Mouse (Mus musculus) CH12.LX (cell line): ENCODE measurements around the gene Bcas1. TPM values are rescaled to one million over a fixed set of nuclear protein-coding genes. Genes with fewer than 3 reads are reported as not detected.
A peak's percentile ranks its signal among the peaks of the same experiment; 100 is the strongest.

Source experiments
- DNase-seq: peaks from one replicate; pipeline ENCODE4 v3.0.0-alpha.2; 2013; ENCODE audit errors: extremely low read depth
- H3K27ac ChIP-seq: 2 replicates; pipeline ENCODE4 v1.5.1; 2012; ENCODE audit warnings: low read depth, mild to moderate bottlenecking, control low read depth, moderate library complexity; ENCODE audit not compliant: insufficient read depth
- H3K27me3 ChIP-seq: replicated peaks from 2 replicates; pipeline ENCODE3; 2012; ENCODE audit warnings: inconsistent platforms
- H3K36me3 ChIP-seq, 2 experiments: replicated peaks in 1 of 2; 2 replicates each; pipeline versions ENCODE3 to v1.6.1; 2012; ENCODE audit warnings: inconsistent platforms in 1 of 2, low read length in 1 of 2, mild to moderate bottlenecking in 1 of 2, mixed read lengths in 1 of 2, moderate library complexity in 1 of 2; ENCODE audit not compliant: control insufficient read depth in 1 of 2, insufficient read depth in 1 of 2
- H3K4me1 ChIP-seq, 2 experiments: 2 replicates each; pipeline ENCODE4 v1.6.1; 2012; ENCODE audit warnings: inconsistent platforms in 1 of 2, moderate library complexity in 1 of 2; ENCODE audit not compliant: insufficient read depth in 2 of 2, control insufficient read depth in 1 of 2
- H3K4me2 ChIP-seq: 2 replicates; pipeline ENCODE4 v1.6.1; 2012; ENCODE audit warnings: low read depth, mild to moderate bottlenecking, control low read depth; ENCODE audit not compliant: poor library complexity, insufficient read depth, severe bottlenecking
- H3K4me3 ChIP-seq, 3 experiments: fragments of 150-350 bp in 1 of 3; sonication (generic) in 1 of 3; replicated peaks in 1 of 3; 2 replicates each; pipeline versions ENCODE3 to v1.5.1; 2011 to 2012; ENCODE audit warnings: low read depth in 2 of 3, low read length in 2 of 3, mild to moderate bottlenecking in 2 of 3, moderate library complexity in 2 of 3, control low read depth in 1 of 3, improper control_type of control experiment in 1 of 3, inconsistent platforms in 1 of 3, mixed read lengths in 1 of 3; ENCODE audit not compliant: poor library complexity in 1 of 3
- H3K79me2 ChIP-seq: replicated peaks from 2 replicates; pipeline ENCODE4 v1.6.1; 2012; ENCODE audit warnings: mild to moderate bottlenecking, moderate library complexity; ENCODE audit not compliant: control insufficient read depth, poor library complexity, insufficient read depth, severe bottlenecking; ENCODE audit errors: extremely low read depth
- H3K9ac ChIP-seq: 2 replicates; pipeline ENCODE4 v1.6.1; 2012; ENCODE audit warnings: low read depth, mild to moderate bottlenecking, control low read depth, moderate library complexity; ENCODE audit not compliant: insufficient read depth
- H3K9me3 ChIP-seq: replicated peaks from 2 replicates; pipeline ENCODE3; 2012; ENCODE audit warnings: low read length, inconsistent platforms, mixed read lengths
- BHLHE40 ChIP-seq: IDR thresholded peaks from 2 replicates; pipeline ENCODE4 v1.6.1; 2011; ENCODE audit warnings: mild to moderate bottlenecking, low read depth, low read length, improper control_type of control experiment
- CHD1 ChIP-seq: IDR thresholded peaks from 2 replicates; pipeline ENCODE4 v1.6.1; 2012; ENCODE audit warnings: low read depth, low read length, improper control_type of control experiment, inconsistent platforms
- CHD2 ChIP-seq: IDR thresholded peaks from 2 replicates; pipeline ENCODE4 v1.6.1; 2011; ENCODE audit warnings: low read length, improper control_type of control experiment
- CTCF ChIP-seq, 2 experiments: IDR thresholded peaks in 1 of 2; conservative IDR thresholded peaks in 1 of 2; 2 replicates each; pipeline ENCODE4 v1.5.1; 2011 to 2012; ENCODE audit warnings: low read depth in 2 of 2, low read length in 2 of 2, improper control_type of control experiment in 1 of 2, inconsistent platforms in 1 of 2, mild to moderate bottlenecking in 1 of 2, moderate library complexity in 1 of 2
- E2F4 ChIP-seq: IDR thresholded peaks from 2 replicates; pipeline ENCODE4 v1.6.1; 2011; ENCODE audit warnings: low read depth, low read length, improper control_type of control experiment; ENCODE audit not compliant: insufficient replicate concordance
- EP300 ChIP-seq: IDR thresholded peaks from 2 replicates; pipeline ENCODE4 v1.6.1; 2011; ENCODE audit warnings: low read length, improper control_type of control experiment
- ETS1 ChIP-seq: conservative IDR thresholded peaks from 2 replicates; pipeline ENCODE4 v1.6.1; 2012; ENCODE audit warnings: low read depth, mild to moderate bottlenecking, inconsistent platforms, low read length, improper control_type of control experiment, moderate library complexity
- HCFC1 ChIP-seq: IDR thresholded peaks from 2 replicates; pipeline ENCODE4 v1.6.1; 2012; ENCODE audit warnings: low read depth, mild to moderate bottlenecking, inconsistent platforms, low read length, improper control_type of control experiment
- IRF4 ChIP-seq: IDR thresholded peaks from 2 replicates; pipeline ENCODE4 v1.6.1; 2014; ENCODE audit warnings: low read depth, mild to moderate bottlenecking, inconsistent platforms, low read length, improper control_type of control experiment
- JUN ChIP-seq: IDR thresholded peaks from 2 replicates; pipeline ENCODE4 v1.6.1; 2011; ENCODE audit warnings: low read depth, mild to moderate bottlenecking, low read length, improper control_type of control experiment, moderate library complexity; ENCODE audit not compliant: insufficient read depth
- JUND ChIP-seq: conservative IDR thresholded peaks from 2 replicates; pipeline ENCODE4 v1.6.1; 2011; ENCODE audit warnings: low read depth, low read length, improper control_type of control experiment
- KAT2A ChIP-seq: IDR thresholded peaks from 2 replicates; pipeline ENCODE4 v1.6.1; 2012; ENCODE audit warnings: low read length, improper control_type of control experiment, inconsistent platforms; ENCODE audit not compliant: insufficient replicate concordance
- MAFK ChIP-seq: IDR thresholded peaks from 2 replicates; pipeline ENCODE4 v1.6.1; 2011; ENCODE audit warnings: low read length, improper control_type of control experiment; ENCODE audit not compliant: insufficient replicate concordance
- MAZ ChIP-seq: IDR thresholded peaks from 2 replicates; pipeline ENCODE4 v1.6.1; 2012; ENCODE audit warnings: low read depth, mild to moderate bottlenecking, inconsistent platforms, low read length, improper control_type of control experiment, moderate library complexity
- MEF2A ChIP-seq: IDR thresholded peaks from 2 replicates; pipeline ENCODE4 v1.6.1; 2014; ENCODE audit warnings: low read depth, mild to moderate bottlenecking, inconsistent platforms, low read length, improper control_type of control experiment, borderline replicate concordance
- MYC ChIP-seq: IDR thresholded peaks from 2 replicates; pipeline ENCODE4 v1.6.1; 2011; ENCODE audit warnings: low read depth, mild to moderate bottlenecking, improper control_type of control experiment, low read length
- NELFE ChIP-seq: IDR thresholded peaks from 2 replicates; pipeline ENCODE4 v1.6.1; 2011; ENCODE audit warnings: low read depth, low read length, improper control_type of control experiment
- PAX5 ChIP-seq: IDR thresholded peaks from 2 replicates; pipeline ENCODE4 v1.6.1; 2012; ENCODE audit warnings: low read length, inconsistent platforms, mixed read lengths
- POLR2A ChIP-seq: IDR thresholded peaks from 2 replicates; pipeline ENCODE4 v1.6.1; 2011; ENCODE audit warnings: low read depth, mild to moderate bottlenecking, improper control_type of control experiment, low read length
- SMC3 ChIP-seq: IDR thresholded peaks from 2 replicates; pipeline ENCODE4 v1.6.1; 2011; ENCODE audit warnings: low read depth, low read length, improper control_type of control experiment
- USF1 ChIP-seq: IDR thresholded peaks from 2 replicates; pipeline ENCODE4 v1.6.1; 2014; ENCODE audit warnings: low read depth, mild to moderate bottlenecking, inconsistent platforms, low read length, improper control_type of control experiment
- ZKSCAN1 ChIP-seq: IDR thresholded peaks from 2 replicates; pipeline ENCODE4 v1.6.1; 2012; ENCODE audit warnings: low read depth, inconsistent platforms, low read length, improper control_type of control experiment, borderline replicate concordance
- ZNF384 ChIP-seq: IDR thresholded peaks from 2 replicates; pipeline ENCODE4 v1.6.1; 2012; ENCODE audit warnings: low read depth, low read length, improper control_type of control experiment, inconsistent platforms
- dilution Hi-C: fragments of 300-500 bp; cut with MboI; formaldehyde crosslinking; loops from 2 replicates; pipeline ENCODE4 v1.14.3; 2020; ENCODE audit warnings: low sequenced_read_pairs; ENCODE audit not compliant: extremely low pct_unique_long_range_greater_than_20kb, extremely low pct_ligation_motif_present
- in situ Hi-C: fragments of 300-500 bp; cut with MboI; formaldehyde crosslinking; loops from 3 replicates; pipeline ENCODE4 v1.14.3; 2019; ENCODE audit warnings: low sequenced_read_pairs, low pct_ligation_motif_present, low pct_unique_long_range_greater_than_20kb, mixed read lengths
- polyA plus RNA-seq: library from polyadenylated mRNA; unstranded; fragments of >175 nt; gene quantifications from 2 replicates; pipeline ENCODE4 v1.2.1, GENCODE M21; 2012; ENCODE audit warnings: low read depth; ENCODE audit not compliant: insufficient read length
- total RNA-seq, 2 experiments: library from RNA; depleted of rRNA; stranded (reverse); fragments of 300-350 nt in 1 of 2; fragments of >200 nt in 1 of 2; gene quantifications; 2 replicates each; pipeline ENCODE4 v1.2.3; 2012 to 2014

Bcas1 gene
- total and polyA plus RNA-seq, 3 experiments, result 0.17 TPM; not detected in 2

DNA sequence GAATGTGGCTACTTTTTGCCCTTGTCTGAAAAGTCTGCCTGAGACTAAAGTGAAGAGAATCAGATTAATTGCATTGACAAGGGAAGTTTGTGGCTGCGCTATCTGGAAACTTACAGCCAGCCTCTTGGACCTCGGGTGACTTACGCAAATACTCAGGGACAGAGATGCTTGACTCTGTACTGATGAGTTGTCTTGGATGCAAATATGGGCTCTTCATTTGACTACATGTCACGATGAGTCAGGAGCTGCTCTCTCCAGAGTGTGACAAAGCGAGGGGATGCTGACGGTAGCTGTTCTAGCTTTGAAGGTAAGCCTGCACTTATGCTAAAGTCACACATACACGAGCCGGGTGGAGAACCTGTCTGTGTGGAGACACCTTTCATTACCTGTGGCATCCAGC is 111.3 kb downstream of the Bcas1 start:
- Histone ChIP-seq H3K27me3 (no peaks in the 10 kb centered on the region), H3K27ac (peak overlapping the region; percentile 9; the same call in 1 of the 2 replicates), H3K4me1 (peaks cover 6 to 19% of the 10 kb centered on the region in 2 experiments), H3K36me3 (no peaks in the 10 kb centered on the region), H3K9ac (no peak overlapping the region), H3K4me3 (no peak overlapping the region), H3K9me3 (peaks cover 9% of the 10 kb centered on the region), H3K4me2 (no peak overlapping the region), H3K79me2 (no peaks in the 10 kb centered on the region)
- dilution Hi-C loops (no loop called here), in situ Hi-C loops (no loop called here)
- TF ChIP-seq MAZ (no peak), ZNF384 (no peak), MAFK (no peak), BHLHE40 (peak; percentile 89), CTCF (conservative IDR thresholded peaks at IDR 0.05 in 1 of 2, IDR thresholded peaks at IDR 0.05 in 1 of 2; ENCODE audit: low read depth in 2 of 2, low read length in 2 of 2) (no peak), IRF4 (no peak), EP300 (0 out of 2 replicates have a peak, but pooled peaks have one; percentile 4), ETS1 (peak; percentile 70), JUN (no peak), CHD2 (no peak)
- peak; percentile 75 for DNase-seq

- Histone ChIP-seq H3K4me2 (no peak overlapping the region; the same call in 1 of the 2 replicates), H3K4me3 (no peak overlapping the region), H3K79me2 (no peaks in the 10 kb centered on the region), H3K27me3 (no peaks in the 10 kb centered on the region), H3K9me3 (no peaks in the 10 kb centered on the region), H3K9ac (no peak overlapping the region), H3K27ac (no peak overlapping the region), H3K36me3 (no peaks in the 10 kb centered on the region), H3K4me1 (peaks cover 26 to 32% of the 10 kb centered on the region in 2 experiments)
- dilution Hi-C loops, result no loop called here
- no peak for TF ChIP-seq MAZ
- TF ChIP-seq MEF2A, result no peak
- TF ChIP-seq JUND, result no peak
- no peak for TF ChIP-seq MYC
- TF ChIP-seq ETS1, result no peak
- TF ChIP-seq SMC3, result no peak
- no peak for TF ChIP-seq USF1
- no peak for TF ChIP-seq ZKSCAN1
- TF ChIP-seq E2F4, result no peak
- no peak for TF ChIP-seq EP300
- no peak for TF ChIP-seq HCFC1
- no peak for TF ChIP-seq NELFE
- TF ChIP-seq KAT2A, result no peak
- no peak for TF ChIP-seq POLR2A
- TF ChIP-seq CHD1, result no peak
- no peak for TF ChIP-seq CTCF (conservative IDR thresholded peaks at IDR 0.05 in 1 of 2, IDR thresholded peaks at IDR 0.05 in 1 of 2; ENCODE audit: low read depth in 2 of 2, low read length in 2 of 2)
- TF ChIP-seq BHLHE40, result no peak; the same call in 1 of the 2 replicates
- TF ChIP-seq ZNF384, result no peak
- no peak for TF ChIP-seq PAX5
- in situ Hi-C loops, result no loop called here
- DNase-seq, result no peak
Measured at GRCm38 (mm10) chr2:170310988-170311359, 116.7 kb downstream of the Bcas1 start.
